Mouse (Mus musculus): Measurements from ENCODE around the gene Tmem182.

The Tmem182 gene

DNA sequence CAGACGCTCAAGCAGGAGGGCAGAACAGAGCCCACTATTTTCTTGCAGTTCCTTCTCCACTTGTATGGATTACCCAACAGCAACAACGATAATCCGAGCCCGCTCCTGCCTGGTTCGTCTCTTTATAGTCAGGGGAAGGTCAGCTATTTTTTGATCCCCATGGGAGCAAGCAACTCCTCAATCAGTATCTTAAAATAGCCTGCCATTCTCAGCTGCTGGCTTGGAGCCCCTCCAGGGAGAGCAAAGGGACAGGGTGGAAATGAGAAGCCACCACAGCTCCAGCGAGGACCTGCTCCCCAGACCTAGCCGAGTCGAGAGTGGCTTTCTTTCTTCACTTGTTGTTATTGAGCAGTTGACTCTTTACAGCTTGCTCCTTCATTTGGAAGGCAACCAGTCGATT, at the start of gene Tmem182:
Gene Tmem182, plus strand, starts transcription at position 251 of the 400 bp plus-strand sequence.
- DNase-seq (ENCODE audit: low read depth), result no peak

GRCm38 (mm10) chr1:40759751-40760445, 45.5 kb upstream of the Tmem182 start:
- no peak for DNase-seq (ENCODE audit: low read depth)

- DNase-seq (ENCODE audit: low read depth), result no peak
Measured at GRCm38 (mm10) chr1:40764042-40764441, 41.4 kb upstream of the Tmem182 start.

- no peak for DNase-seq (ENCODE audit: low read depth)
Measured at GRCm38 (mm10) chr1:40764701-40765275, 40.6 kb upstream of the Tmem182 start.

DNA sequence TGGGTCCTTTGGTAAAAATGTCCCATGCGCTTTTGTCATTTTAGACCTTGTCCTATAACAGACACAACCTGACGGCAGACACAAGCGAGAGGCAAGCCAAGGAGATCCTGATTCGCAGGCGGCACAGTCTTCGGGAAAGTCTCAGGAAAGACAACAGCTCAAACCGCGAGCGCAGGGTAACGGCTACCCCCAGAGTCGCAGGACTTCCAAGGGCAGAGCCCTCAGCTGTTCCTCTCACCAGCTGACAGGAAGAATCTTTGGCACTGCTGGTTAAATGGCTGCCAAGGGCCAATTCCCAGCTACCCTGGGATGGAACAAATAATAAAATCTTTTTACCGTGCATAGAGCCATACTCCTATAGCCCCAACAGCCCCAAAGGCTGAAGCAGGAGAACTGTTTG, 39.9 kb upstream of the Tmem182 start:
- DNase-seq (ENCODE audit: low read depth), result no peak

DNA sequence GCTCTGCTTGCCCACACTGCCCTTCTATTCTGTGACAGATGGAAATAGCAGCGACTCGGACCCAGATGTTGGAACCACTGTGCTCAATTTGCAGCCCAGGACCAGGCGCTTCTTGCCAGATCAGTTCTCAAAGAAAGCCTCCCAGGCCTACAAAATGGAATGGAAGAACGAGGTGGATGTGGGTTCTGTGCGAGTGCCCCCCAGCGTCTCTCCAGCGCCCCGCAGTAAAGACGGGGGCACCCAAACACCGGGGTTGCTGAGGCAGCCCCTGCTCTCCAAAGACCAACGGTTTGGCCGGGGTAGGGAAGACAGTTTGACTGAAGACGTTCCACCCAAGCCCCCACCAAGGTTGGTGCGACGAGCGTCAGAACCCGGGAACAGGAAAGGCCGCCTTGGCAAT, 37.8 kb upstream of the Tmem182 start:
- DNase-seq (ENCODE audit: low read depth), result no peak

GRCm38 (mm10) chr1:40768606-40769005, 36.8 kb upstream of the Tmem182 start:
- peak; percentile 50 for DNase-seq (ENCODE audit: low read depth)

DNA sequence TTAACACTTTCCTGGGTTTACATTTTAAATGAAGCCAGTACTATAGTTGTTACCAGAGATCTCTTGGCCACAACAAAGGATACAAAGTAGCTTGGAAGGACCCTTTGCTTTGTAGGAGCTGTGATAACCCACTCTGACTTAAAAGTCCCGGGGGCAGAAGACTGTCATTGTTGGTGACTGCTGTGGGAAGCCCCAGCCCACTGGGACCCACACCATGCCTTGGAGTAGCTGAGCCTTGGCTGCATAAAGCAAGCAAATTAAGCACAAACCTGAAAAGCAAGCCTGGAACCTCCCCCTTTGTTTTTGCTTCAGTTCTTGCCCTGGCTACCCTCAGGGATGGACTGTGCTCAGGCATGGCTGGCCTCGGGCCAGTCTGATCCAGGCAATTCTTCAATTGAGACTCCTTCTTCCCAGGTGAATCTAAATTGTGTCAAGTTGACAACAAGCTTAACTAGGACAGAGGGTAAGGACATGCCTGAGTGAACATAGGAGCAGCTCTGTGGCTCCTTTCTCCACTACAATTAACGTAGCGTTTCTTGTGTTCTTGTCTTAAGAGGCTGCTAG, 36.0 kb upstream of the Tmem182 start:
- no peak for DNase-seq (ENCODE audit: low read depth)

DNA sequence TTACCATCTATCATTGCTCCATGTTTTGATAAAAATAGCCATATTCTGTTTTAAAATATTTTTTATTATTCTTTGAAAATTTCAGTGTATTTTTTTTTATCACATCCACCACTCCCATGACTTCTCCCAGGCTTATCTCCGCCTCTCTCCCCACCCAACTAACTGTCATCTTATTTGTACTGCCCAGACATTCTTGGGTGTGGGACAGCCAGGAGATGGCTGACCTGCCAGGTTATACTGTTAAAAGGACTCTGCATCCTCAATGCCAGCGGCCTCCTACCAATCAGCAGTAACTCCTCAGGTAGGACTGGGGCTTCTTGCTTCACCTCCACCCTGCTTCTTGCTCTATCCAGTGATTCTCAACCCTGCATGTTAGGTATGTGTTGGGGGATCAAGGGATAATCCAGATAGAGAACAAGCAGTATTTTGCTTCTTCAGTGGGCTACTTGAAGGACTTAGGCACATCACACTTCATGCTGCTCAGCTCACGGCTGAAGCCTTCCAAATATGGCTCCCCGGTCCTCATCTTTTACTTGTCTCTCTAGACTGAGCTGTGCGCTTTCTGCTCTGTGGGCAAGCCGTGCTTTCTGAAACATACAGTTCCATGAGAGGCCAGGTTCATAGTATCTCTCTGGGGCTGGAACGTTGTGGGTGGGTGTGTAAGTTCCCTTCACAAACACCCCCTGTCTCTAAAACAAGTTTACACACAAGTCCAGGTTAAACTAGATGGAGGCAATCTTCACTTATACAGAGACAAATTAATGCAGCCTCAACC, 34.0 kb upstream of the Tmem182 start:
- DNase-seq (ENCODE audit: low read depth), result no peak

DNA sequence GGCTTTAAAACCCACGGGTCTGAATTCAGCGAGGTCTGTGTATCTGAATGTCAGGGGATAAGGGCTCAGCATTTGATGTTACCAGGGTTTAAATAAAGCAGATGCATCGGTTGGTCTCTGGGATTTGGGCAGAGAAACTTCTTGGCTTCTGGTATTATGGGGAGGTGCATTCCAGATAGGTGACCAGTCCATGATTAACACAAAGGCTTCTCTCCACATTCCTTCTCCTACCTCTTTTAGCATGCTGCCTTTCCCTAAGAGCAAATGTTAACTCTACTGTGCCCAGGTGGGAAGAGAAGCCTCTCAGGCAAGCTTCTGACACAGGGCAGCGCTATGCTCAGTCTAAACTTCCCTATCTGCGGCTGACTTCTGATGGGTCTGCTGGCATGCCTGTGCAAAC, 32.2 kb upstream of the Tmem182 start:
- DNase-seq (ENCODE audit: low read depth), result no peak

- no peak for DNase-seq (ENCODE audit: low read depth)
Measured at GRCm38 (mm10) chr1:40774040-40774439, 31.4 kb upstream of the Tmem182 start.

DNA sequence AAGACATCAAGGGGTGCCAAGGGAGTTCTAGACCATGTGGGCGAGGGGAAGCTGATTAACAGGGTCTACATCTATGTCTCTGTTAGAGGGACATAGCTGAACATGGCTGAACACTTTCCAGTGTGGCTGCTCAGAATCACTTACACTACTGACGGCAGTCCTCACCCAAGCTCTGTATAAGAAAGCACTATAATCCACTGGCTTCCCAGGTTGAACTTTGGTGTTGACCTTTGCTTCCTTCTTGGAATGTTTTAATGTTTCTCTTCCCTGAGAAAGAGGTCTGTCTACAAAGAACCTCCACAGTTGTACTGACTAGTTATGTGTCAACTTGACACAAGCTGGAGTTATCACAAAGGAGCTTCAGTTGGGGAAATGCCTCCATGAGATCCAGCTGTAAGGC, 29.3 kb upstream of the Tmem182 start:
- no peak for DNase-seq (ENCODE audit: low read depth)

GRCm38 (mm10) chr1:40776763-40777162, 28.6 kb upstream of the Tmem182 start:
- no peak for DNase-seq (ENCODE audit: low read depth)

DNA sequence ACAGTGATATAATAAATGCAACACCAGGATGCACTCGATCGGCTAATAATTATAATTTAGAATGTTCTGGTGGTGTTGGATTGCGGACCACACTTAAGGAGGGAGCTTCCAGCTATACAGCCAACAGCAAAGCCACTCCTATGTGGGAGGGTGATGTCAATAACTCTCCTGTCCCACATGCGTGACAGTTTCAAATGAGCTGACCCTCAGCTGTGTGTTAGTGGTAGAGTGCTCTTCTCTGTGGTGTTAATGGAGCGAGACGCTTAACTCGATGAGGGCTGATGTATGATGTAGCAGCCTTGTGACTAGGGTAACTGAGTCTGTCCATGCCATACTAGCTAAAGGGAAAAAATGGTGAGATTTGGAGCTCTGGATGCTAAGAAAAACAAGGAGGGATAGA, 22.0 kb upstream of the Tmem182 start:
- no peak for DNase-seq (ENCODE audit: low read depth)

GRCm38 (mm10) chr1:40784306-40784705, 21.1 kb upstream of the Tmem182 start:
- DNase-seq (ENCODE audit: low read depth), result no peak

DNA sequence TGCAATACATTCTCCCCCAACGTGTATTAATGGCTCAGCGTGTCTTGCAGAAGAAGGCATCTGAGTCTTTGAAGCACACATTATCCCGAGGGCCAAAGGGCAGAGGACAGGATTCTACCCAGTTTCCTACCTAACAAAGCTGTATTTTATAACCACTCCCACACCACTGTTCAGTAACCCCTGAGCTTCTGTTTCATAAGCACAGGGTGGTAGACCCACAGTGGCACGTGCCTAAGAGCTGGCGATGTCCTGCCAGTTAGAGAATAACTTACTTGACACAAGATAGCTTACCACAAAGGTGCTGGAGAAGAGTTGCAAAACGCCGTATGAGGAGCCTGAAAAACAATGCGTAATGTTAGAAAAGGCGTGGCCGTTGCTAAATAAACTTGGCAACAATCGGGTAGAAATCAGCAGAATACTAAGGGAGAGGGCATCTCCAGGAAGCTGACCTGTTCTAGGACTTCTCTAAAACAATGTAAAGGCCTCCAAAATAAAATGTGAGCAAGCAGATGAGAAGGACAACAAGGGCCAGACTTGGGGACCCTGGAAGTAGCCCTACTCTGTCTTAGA, 19.4 kb upstream of the Tmem182 start:
- no peak for DNase-seq (ENCODE audit: low read depth)

DNA sequence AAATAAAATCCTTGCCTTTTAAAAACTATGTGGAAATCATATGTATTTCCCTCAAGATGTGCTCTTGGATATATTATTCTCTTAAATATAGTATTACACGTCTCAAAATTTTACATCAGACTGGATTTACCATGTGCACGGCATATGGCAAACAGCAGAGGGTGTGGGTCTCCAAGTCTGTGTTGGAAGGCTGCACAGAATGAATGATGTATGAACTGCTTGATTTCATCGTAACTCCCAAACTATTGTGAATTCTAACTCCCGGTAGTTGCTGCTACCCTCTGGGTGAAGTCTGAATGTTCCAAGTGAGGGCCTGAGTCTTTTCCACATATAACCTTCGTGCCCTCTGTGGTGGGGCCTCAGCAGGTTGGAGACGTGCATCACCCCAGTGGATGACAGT, 16.4 kb upstream of the Tmem182 start:
- DNase-seq (ENCODE audit: low read depth), result no peak

DNA sequence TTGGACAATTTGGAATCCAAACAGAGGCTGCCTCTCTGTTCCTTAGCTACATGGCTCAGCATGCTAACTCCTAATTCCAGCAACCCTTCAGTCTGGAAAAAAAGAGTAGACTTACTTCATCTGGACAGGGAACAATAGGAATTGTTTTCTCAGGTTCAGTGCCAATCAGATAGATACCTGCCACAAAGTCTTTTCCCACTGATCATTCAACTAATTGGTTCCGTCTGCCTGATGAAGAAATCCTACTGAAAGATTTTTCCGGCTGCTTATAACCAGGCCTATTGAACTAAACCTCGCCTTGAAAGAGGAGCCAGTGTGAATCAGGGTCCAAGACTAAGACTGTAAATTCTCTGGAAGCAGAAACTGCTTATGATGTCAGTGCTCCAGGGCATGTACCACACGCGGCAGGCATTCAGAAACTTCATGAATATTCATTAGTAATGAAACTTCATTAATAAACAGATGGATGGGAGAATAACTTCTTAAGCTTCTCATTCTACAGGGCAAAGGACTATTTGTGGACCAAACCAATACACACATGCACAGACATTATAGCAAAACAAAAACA, 15.7 kb upstream of the Tmem182 start:
- peak; percentile 10 for DNase-seq (ENCODE audit: low read depth)

- DNase-seq (ENCODE audit: low read depth), result peak; percentile 92
Measured at GRCm38 (mm10) chr1:40790324-40791141, 14.9 kb upstream of the Tmem182 start, which contains the start of gene Mfsd9. Gene Mfsd9 (minus strand): TSS chr1:40790687.

DNA sequence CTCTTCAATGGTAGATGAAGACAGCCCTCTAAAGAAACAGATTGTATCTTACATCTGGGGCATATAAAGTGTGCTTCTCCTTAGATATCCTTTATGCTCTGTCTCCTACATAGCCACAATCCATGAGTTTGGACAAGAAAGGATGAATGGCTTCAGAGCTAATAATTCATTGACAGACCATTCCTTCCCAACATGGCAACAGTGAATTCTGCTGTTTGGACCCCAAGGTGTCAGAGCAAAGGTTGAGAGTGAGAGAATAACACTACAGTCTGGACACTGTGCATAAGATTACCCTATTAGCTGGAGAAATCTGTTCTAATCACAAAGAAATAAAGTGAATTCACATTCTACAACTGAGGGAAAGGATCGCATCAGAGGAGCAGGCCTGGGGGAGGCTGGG, 9.9 kb upstream of the Tmem182 start:
- DNase-seq (ENCODE audit: low read depth), result no peak

GRCm38 (mm10) chr1:40797348-40797747, 8.1 kb upstream of the Tmem182 start:
- peak; percentile 83 for DNase-seq (ENCODE audit: low read depth)
